Mouse (Mus musculus): Measurements from ENCODE around the gene F12. TPM values are rescaled to one million over a fixed set of nuclear protein-coding genes. Genes with fewer than 3 reads are reported as not detected.

F12 gene
- total and polyA plus RNA-seq, 3 experiments, result not detected

- Histone ChIP-seq H3K27ac (ENCODE audit: control insufficient read depth, low read depth, low read length) (no peak overlapping the region), H3K9ac (ENCODE audit: control insufficient read depth, low read depth, low read length, poor library complexity, severe bottlenecking) (no peak overlapping the region), H3K79me2 (ENCODE audit: control insufficient read depth, insufficient read depth, low read length, poor library complexity) (peaks cover 15% of the 10 kb centered on the region), H3K27me3 (ENCODE audit: control insufficient read depth in 1 of 2, insufficient read depth in 2 of 2, low read length in 2 of 2) (no peaks in the 10 kb centered on the region), H3K9me3 (replicated peaks; ENCODE audit: insufficient read depth, low read length) (no peaks in the 10 kb centered on the region), H3K36me3 (ENCODE audit: control insufficient read depth in 1 of 2, insufficient read depth in 2 of 2, low read length in 2 of 2) (peaks cover 4 to 8% of the 10 kb centered on the region in 2 experiments), H3K4me1 (ENCODE audit: control insufficient read depth in 1 of 2, insufficient read depth in 2 of 2, low read length in 2 of 2) (peaks cover 4 to 15% of the 10 kb centered on the region in 2 experiments), H3K4me3 (ENCODE audit: control insufficient read depth in 1 of 2, insufficient read depth in 1 of 2, low read depth in 2 of 2, low read length in 2 of 2) (no peak overlapping the region)
- no peak for TF ChIP-seq BHLHE40 (IDR thresholded peaks at IDR 0.05; ENCODE audit: borderline replicate concordance, low read depth, low read length)
- no peak for TF ChIP-seq ZKSCAN1 (IDR thresholded peaks at IDR 0.05; ENCODE audit: low read depth, low read length)
- TF ChIP-seq MYB (IDR thresholded peaks at IDR 0.05; ENCODE audit: low read depth, low read length), result no peak
- TF ChIP-seq MEF2A (IDR thresholded peaks at IDR 0.05; ENCODE audit: extremely low read depth, insufficient replicate concordance, low read depth, low read length, poor library complexity, severe bottlenecking), result no peak
- DNase-seq (ENCODE audit: low read depth, low spot score), result no peak
Measured at GRCm38 (mm10) chr13:55451785-55452549, 25.4 kb upstream of the F12 start.

GRCm38 (mm10) chr13:55451296-55451695, 24.7 kb upstream of the F12 start:
- H3K27ac ChIP-seq (ENCODE audit: control insufficient read depth, low read depth, low read length), result no peak overlapping the region
- no peak for DNase-seq (ENCODE audit: low read depth, low spot score)
- peaks cover 4 to 11% of the 10 kb centered on the region in 2 experiments for H3K36me3 ChIP-seq (ENCODE audit: control insufficient read depth in 1 of 2, insufficient read depth in 2 of 2, low read length in 2 of 2)
- H3K9ac ChIP-seq (ENCODE audit: control insufficient read depth, low read depth, low read length, poor library complexity, severe bottlenecking), result no peak overlapping the region
- H3K27me3 ChIP-seq (ENCODE audit: control insufficient read depth in 1 of 2, insufficient read depth in 2 of 2, low read length in 2 of 2), result no peaks in the 10 kb centered on the region
- TF ChIP-seq ZC3H11A (IDR thresholded peaks at IDR 0.05; ENCODE audit: low read depth, low read length) (no peak), GABPA (IDR thresholded peaks at IDR 0.05; ENCODE audit: low read depth, low read length) (no peak), POLR2AphosphoS5 (IDR thresholded peaks at IDR 0.05; ENCODE audit: borderline replicate concordance, low read depth, low read length) (no peak), RAD21 (IDR thresholded peaks at IDR 0.05; ENCODE audit: low read depth, low read length) (no peak), ZKSCAN1 (IDR thresholded peaks at IDR 0.05; ENCODE audit: low read depth, low read length) (no peak), TCF12 (IDR thresholded peaks at IDR 0.05; ENCODE audit: low read depth, low read length) (no peak), E2F4 (IDR thresholded peaks at IDR 0.05; ENCODE audit: borderline replicate concordance, low read depth, low read length) (no peak), MEF2A (IDR thresholded peaks at IDR 0.05; ENCODE audit: extremely low read depth, insufficient replicate concordance, low read depth, low read length, poor library complexity, severe bottlenecking) (no peak), CHD2 (IDR thresholded peaks at IDR 0.05; ENCODE audit: low read length) (no peak), EP300 (IDR thresholded peaks at IDR 0.05; ENCODE audit: low read depth in 1 of 2, low read length in 2 of 2) (no peak), NRF1 (IDR thresholded peaks at IDR 0.05; ENCODE audit: insufficient read depth, low read depth, low read length, poor library complexity, severe bottlenecking) (no peak), MYB (IDR thresholded peaks at IDR 0.05; ENCODE audit: low read depth, low read length) (no peak), TBP (IDR thresholded peaks at IDR 0.05; ENCODE audit: low read depth, low read length) (no peak), POLR2A (IDR thresholded peaks at IDR 0.05; ENCODE audit: control insufficient read depth in 1 of 2, insufficient read depth in 1 of 2, low read depth in 1 of 2, low read length in 2 of 2, poor library complexity in 1 of 2) (no peak), MAFK (IDR thresholded peaks at IDR 0.05; ENCODE audit: borderline replicate concordance, low read depth, low read length) (no peak), SIN3A (IDR thresholded peaks at IDR 0.05; ENCODE audit: low read length) (no peak), ZNF384 (IDR thresholded peaks at IDR 0.05; ENCODE audit: low read depth, low read length) (no peak), GATA1 (IDR thresholded peaks at IDR 0.05; ENCODE audit: low read depth, low read length) (no peak), RCOR1 (IDR thresholded peaks at IDR 0.05; ENCODE audit: low read depth, low read length) (no peak)
- peaks cover 22% of the 10 kb centered on the region for H3K79me2 ChIP-seq (ENCODE audit: control insufficient read depth, insufficient read depth, low read length, poor library complexity)
- peaks cover 7 to 22% of the 10 kb centered on the region in 2 experiments for H3K4me1 ChIP-seq (ENCODE audit: control insufficient read depth in 1 of 2, insufficient read depth in 2 of 2, low read length in 2 of 2)
- no peak overlapping the region for H3K4me3 ChIP-seq (ENCODE audit: control insufficient read depth in 1 of 2, insufficient read depth in 1 of 2, low read depth in 2 of 2, low read length in 2 of 2)
- H3K9me3 ChIP-seq (replicated peaks; ENCODE audit: insufficient read depth, low read length), result no peaks in the 10 kb centered on the region

Measured in MEL (cell line).